Mouse (Mus musculus) thymus, adult 2 months (tissue): Measurements from ENCODE around the gene Rbm28.

Experiments
- CTCF ChIP-seq: fragments of 200-500 bp; IDR thresholded peaks from 2 replicates; pipeline ENCODE4 v1.5.1; 2012; ENCODE audit warnings: mild to moderate bottlenecking, control low read depth, low read length, moderate library complexity, borderline replicate concordance; ENCODE audit not compliant: control insufficient read depth, poor library complexity, insufficient read depth; ENCODE audit errors: extremely low read depth
- POLR2A ChIP-seq: fragments of 200-500 bp; IDR thresholded peaks from 2 replicates; pipeline ENCODE4 v1.6.1; 2012; ENCODE audit warnings: mild to moderate bottlenecking, low read length, control low read depth, moderate library complexity; ENCODE audit not compliant: control insufficient read depth, poor library complexity, insufficient read depth; ENCODE audit errors: extremely low read depth

- TF ChIP-seq POLR2A (peak; percentile 65; the same call in 1 of the 2 replicates), CTCF (no peak)
Measured at GRCm38 (mm10) chr6:29164314-29165244, at the start of gene Rbm28.
